Mouse (Mus musculus): Measurements from ENCODE around the gene Inpp4b.
"Not testable (repeated sequence)": the region's sequence is repeated elsewhere in the genome, so short reads cannot be mapped to it uniquely, and the experiment has no call there.

- not testable (repeated sequence) for TF ChIP-seq POLR2A (IDR thresholded peaks at IDR 0.05; ENCODE audit: control insufficient read depth, extremely low read depth, insufficient read depth, low read length, poor library complexity); CTCF (IDR thresholded peaks at IDR 0.05; ENCODE audit: borderline replicate concordance, control insufficient read depth, extremely low read depth, insufficient read depth, low read length, poor library complexity)
These were observed 467.1 kb downstream of the Inpp4b start for GRCm38 (mm10) chr8:81809414-81809813.
